Mouse (Mus musculus) brown adipose tissue, adult 24 weeks (tissue): ENCODE measurements around the gene Lrtm2. TPM values are rescaled to one million over a fixed set of nuclear protein-coding genes. Genes with fewer than 3 reads are reported as not detected.

Experiments used
- H3K27ac ChIP-seq: fragments of 200-500 bp; replicated peaks from 2 replicates; pipeline ENCODE4 v1.5.1; 2012; ENCODE audit warnings: low read depth, mild to moderate bottlenecking, low read length
- H3K4me1 ChIP-seq: fragments of 200-500 bp; 2 replicates; pipeline ENCODE4 v1.6.1; 2012; ENCODE audit warnings: low read length, mixed read lengths; ENCODE audit not compliant: control insufficient read depth, insufficient read depth, insufficient read length
- H3K4me3 ChIP-seq: fragments of 200-500 bp; 2 replicates; pipeline ENCODE4 v1.5.1; 2012; ENCODE audit warnings: low read depth, mild to moderate bottlenecking, low read length, moderate library complexity; ENCODE audit not compliant: insufficient read depth
- polyA plus RNA-seq: library from polyadenylated mRNA; stranded (reverse); fragments of >200 nt; gene quantifications from 2 replicates; pipeline ENCODE4 v1.2.4, GENCODE M21; 2012; ENCODE audit not compliant: missing spikeins, insufficient read depth, insufficient read length

Gene Lrtm2
- polyA plus RNA-seq, 1 experiment = not detected

DNA sequence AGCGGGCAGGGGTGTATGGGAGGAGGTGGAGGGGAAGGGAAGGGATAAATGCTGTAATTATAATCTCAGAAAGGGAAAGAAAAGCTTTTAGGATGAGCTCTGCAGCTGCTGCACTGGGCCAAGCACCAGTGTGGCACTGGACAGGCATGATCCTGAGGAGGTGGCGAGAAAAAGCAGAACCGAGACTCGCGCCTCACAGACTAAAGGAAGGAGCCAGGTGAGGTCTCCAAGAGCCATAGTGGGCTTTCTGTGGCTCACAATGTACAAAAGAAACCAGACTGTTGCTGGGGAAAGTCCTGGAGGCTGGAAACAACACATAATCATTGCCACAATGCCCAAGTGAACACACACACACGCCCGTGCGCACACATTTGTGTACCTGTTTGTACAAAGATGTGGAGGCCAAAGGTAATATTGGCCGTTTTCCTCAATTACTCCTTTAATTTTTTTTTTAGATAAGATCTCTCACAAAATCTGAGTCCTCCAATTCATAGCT, 20.2 kb upstream of the Lrtm2 start:
- H3K27ac ChIP-seq = no peak overlapping the region

DNA sequence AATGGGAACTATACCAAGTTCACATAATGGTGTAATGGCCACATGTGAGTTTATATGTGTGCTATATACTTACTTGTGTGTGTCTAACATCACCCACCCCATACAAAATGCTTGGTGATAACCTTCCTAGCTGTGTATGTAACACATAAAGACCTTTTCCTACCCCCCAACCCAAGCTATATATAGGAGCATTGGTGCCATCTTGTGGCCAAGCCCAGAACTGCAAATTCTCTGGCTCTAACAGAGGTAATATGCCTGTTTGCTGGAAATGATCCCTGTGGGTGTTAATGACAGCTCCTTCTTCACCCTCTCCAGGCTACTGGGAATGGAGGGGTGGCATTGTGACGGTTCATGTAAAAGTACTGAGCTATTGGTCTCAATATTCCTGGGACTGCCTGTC, 17.7 kb upstream of the Lrtm2 start:
- Histone ChIP-seq H3K27ac (no peak overlapping the region), H3K4me3 (no peak overlapping the region), H3K4me1 (no peaks in the 10 kb centered on the region)

More for the DNA sequence above, 20.2 kb upstream of the Lrtm2 start:
- Histone ChIP-seq H3K4me1 (no peaks in the 10 kb centered on the region), H3K4me3 (no peak overlapping the region)

DNA sequence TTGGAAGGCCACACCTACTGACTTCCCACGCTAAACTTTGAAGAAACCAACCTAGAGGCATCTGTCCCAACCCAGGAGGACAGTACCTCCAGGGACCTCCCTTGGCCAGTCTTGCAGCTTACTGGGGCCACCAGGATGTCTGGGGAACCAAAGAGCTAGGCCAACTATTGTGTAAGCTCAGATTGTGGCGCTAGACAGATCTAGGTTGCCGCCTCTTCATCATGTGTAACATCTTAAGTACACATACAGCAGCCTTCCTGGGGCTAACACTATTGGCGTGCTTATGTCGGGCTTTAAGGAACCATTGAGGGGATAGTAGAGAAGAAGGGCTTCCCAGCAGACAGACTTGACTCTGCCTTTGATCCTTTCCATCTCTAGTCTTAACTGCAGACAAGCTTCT, 17.2 kb upstream of the Lrtm2 start:
- Histone ChIP-seq H3K4me1 (no peaks in the 10 kb centered on the region), H3K4me3 (no peak overlapping the region), H3K27ac (no peak overlapping the region)

- Histone ChIP-seq H3K27ac (no peak overlapping the region), H3K4me1 (no peaks in the 10 kb centered on the region), H3K4me3 (no peak overlapping the region)
Observed at GRCm38 (mm10) chr6:119346257-119346656, 15.7 kb upstream of the Lrtm2 start.

DNA sequence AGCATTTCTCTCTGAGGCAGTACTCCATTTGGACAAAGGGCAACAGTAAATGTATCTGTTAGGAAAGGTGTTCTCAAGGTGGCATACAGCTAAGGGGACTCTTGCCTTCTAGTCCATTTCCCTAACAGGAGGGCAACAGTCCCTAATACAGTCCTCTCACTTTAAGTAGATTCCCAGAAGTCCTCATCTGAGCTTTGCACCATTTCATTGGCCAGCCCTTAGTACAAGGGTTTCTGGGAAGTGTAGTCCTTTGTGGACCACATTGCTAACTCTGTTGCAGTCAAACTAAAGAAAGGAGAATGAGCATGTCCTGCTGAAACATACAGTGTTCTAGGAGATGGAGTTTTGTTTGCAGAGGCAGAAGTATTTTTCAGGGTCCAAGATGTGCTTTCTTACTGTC, 10.8 kb upstream of the Lrtm2 start:
- H3K27ac ChIP-seq = no peak overlapping the region
- no peaks in the 10 kb centered on the region for H3K4me1 ChIP-seq
- no peak overlapping the region for H3K4me3 ChIP-seq

DNA sequence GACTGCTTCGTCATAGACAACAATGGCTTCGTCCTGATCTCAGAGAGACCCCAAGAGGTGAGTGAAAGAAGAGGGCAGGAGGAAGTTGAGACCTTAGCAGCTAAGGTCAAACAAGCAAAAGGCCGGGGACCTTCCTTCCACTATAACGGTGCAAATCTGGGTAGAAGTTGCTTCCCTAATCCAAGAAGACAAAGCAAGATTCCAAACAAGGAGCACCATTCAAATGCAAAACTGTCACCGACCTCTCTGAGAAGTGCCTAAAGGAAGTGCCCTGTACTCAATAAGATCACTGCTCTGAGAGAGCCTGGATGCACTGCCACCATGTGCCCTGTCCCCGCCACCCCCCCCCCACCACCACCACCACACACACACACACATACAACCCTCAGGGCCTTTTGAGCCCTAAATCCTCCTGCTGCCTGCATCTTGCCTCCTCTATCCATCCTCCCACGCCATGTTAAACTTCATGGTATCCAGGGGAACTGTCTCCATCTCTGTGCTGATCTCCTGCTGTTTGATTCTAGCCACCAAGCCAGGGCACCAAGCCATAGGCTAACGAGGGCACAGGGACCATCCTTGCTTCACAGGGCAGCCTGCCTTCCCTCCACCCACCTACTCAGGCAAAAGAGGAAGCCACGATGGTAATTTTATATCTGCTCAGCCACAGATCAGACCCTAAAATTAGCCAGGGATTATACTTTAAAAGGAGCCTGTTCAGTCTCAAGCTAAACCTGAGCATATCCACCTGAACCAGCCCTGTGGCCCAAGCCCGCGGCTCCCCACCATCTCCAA, 7.8 kb upstream of the Lrtm2 start:
- no peak overlapping the region for H3K27ac ChIP-seq
- H3K4me3 ChIP-seq = no peak overlapping the region
- H3K4me1 ChIP-seq = no peaks in the 10 kb centered on the region

DNA sequence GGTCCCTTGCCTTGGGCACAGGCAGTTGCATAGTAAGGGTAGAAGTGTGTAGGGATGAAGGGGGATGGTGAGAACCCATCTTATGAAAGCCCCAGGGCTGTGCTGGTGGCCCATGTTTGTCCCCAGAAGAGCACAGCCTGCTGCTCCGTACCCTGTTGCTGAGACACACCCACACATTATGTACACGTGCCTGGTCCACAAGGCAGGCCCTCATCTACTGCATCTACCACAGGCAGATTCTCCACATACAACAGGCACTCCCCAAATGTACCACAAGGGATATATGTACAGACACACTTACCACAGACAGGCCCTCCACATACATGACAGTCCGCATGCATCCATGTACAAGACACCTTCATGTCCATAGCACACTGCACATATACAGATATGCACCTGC, 6.7 kb upstream of the Lrtm2 start:
- Histone ChIP-seq H3K27ac (no peak overlapping the region), H3K4me3 (no peak overlapping the region), H3K4me1 (no peaks in the 10 kb centered on the region)

DNA sequence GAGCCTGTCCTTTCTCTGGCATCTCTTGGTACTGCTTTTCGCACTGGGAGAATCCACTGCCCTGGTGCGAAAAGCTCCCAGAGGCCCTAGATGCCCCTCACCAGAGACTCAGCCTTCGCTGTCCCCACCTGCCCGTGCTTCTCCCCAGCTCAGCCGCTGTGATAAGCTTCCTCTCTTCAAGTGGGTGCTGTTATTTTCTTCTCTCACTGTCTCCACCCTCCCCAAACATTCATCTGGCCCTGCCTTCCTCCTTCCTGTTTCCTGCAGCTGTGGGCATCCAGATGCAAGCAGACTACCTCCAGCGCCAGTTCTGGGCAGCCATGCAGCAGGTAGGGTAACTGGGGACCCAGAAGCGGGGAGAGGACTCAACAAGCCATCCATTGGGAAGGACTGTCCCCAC, 5.6 kb upstream of the Lrtm2 start:
- Histone ChIP-seq H3K27ac (no peak overlapping the region), H3K4me1 (no peaks in the 10 kb centered on the region), H3K4me3 (no peak overlapping the region)

DNA sequence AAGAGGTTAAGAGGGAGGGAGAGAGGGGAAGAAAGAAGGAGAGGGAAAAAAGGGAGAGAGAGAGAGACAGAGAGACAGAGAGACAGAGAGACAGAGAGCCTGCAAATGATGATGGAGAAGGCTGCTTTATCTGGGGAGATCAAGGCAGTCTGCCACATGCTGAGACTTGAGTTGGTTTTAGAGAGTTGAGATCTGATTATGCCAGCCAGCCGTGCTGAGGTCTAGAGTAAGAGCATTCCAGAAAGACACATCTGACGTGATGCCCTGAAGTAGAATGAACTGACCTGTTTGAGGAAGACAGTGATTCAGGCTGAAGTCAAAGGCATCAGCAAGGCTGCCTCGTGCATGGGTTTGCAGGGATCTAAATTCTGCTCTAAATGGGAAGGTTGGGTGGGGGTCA, 3.3 kb upstream of the Lrtm2 start:
- Histone ChIP-seq H3K27ac (no peak overlapping the region), H3K4me1 (peaks cover 3% of the 10 kb centered on the region), H3K4me3 (no peak overlapping the region)

DNA sequence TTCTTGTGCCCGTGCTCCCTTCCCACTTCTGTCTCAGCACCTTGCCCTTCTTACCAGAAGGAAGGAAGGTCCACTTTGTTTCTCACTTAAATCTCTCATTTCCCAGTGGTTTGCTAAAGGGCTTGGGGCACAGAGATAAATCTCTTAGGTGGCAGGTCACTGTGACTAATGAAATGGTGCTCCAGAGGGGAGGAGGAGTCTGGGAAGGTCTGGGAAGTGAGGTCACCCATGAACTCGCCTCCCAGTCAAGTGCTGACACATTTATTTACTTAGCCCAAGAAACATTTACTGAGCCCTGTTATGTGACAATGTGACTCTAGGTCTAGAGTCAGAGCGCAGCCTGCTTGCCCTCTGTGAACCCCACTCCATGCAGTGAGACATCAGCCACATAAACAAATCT, 2.6 kb upstream of the Lrtm2 start:
- Histone ChIP-seq H3K4me3 (no peak overlapping the region), H3K27ac (no peak overlapping the region), H3K4me1 (peaks cover 7% of the 10 kb centered on the region)

GRCm38 (mm10) chr6:119332111-119332510, 1.5 kb upstream of the Lrtm2 start:
- H3K4me1 ChIP-seq = peaks cover 7% of the 10 kb centered on the region
- H3K4me3 ChIP-seq = no peak overlapping the region
- H3K27ac ChIP-seq = no peak overlapping the region

GRCm38 (mm10) chr6:119329936-119330335, 630 bp downstream of the Lrtm2 start:
- no peak overlapping the region for H3K27ac ChIP-seq
- H3K4me1 ChIP-seq = peaks cover 7% of the 10 kb centered on the region
- H3K4me3 ChIP-seq = no peak overlapping the region

- Histone ChIP-seq H3K4me3 (no peak overlapping the region), H3K4me1 (peaks cover 7% of the 10 kb centered on the region), H3K27ac (no peak overlapping the region)
Observed at GRCm38 (mm10) chr6:119329215-119329714, 1.3 kb downstream of the Lrtm2 start.

GRCm38 (mm10) chr6:119328521-119329115, 1.9 kb downstream of the Lrtm2 start:
- H3K4me1 ChIP-seq = peaks cover 7% of the 10 kb centered on the region
- no peak overlapping the region for H3K4me3 ChIP-seq
- H3K27ac ChIP-seq = no peak overlapping the region

- peaks cover 7% of the 10 kb centered on the region for H3K4me1 ChIP-seq
- no peak overlapping the region for H3K4me3 ChIP-seq
- no peak overlapping the region for H3K27ac ChIP-seq
Observed at GRCm38 (mm10) chr6:119326541-119326940, 4.0 kb downstream of the Lrtm2 start.

GRCm38 (mm10) chr6:119325978-119326377, 4.6 kb downstream of the Lrtm2 start:
- Histone ChIP-seq H3K4me1 (peaks cover 7% of the 10 kb centered on the region), H3K4me3 (no peak overlapping the region), H3K27ac (no peak overlapping the region)
